Mouse (Mus musculus) liver, embryonic 14 days (tissue): ENCODE measurements around the gene Nrd1. TPM values are rescaled to one million over a fixed set of nuclear protein-coding genes. Genes with fewer than 3 reads are reported as not detected.

Experiments
- polyA plus RNA-seq: library from polyadenylated mRNA; depleted of rRNA; stranded (reverse); fragments of >200 nt; gene quantifications from 2 replicates; pipeline ENCODE4 v1.2.3, GENCODE M21; 2012; rRNA removed

Gene Nrd1
- polyA plus RNA-seq: 36.4 and 42.9 TPM in 2 replicates

DNA sequence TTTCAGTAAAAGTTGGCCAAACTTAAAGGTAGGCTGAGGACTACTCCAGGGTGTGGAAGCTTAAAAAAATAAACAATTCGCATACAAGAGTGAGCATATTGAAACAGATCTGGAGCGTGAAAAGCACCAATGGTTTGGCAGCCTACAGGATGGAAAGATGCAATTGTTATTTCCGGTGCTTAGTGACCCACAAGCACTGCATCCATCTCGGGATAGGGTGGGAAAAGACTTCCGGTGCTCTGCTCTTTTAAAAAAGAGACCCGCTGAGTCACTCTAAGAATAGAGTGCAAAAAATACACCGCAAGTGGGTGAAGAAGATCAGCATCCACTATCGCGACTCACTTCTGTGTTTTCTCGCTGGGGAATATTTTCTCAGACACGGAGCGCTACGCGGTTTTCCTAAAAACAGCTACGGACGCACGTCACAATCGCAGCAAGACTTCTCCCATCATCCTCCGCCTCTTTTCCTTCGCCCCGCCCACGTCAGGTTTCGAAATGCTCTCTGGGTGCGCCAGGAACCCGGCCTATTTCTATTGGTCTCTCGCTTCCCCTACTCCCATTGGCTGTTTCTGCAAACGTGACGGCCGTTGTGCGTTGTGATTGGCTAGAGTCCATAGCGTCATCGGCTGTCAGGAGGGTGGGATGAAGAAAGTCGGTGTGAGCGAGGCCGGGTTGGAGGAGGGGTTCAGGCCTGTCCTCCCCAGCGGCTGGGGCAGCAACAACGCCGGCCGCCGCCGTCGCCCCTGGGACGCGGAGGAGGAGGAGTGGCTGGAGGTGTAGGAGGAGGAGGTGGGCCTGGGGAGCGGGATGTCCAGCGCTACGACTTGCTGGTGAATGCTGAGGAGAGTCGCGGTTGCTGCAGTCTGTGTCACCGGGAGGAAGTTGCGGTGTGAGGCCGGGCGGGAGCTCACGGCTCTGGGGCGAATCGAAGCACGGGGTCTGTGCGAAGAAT is at the start of gene Nrd1:
Nrd1 (plus strand) TSS at position 657 of the 952 bp plus-strand sequence.

Other genes with a start within 250 kb of the Nrd1 start
- gene Zfyve9, start 219.9 kb upstream of the Nrd1 start, polyA plus RNA-seq: 0.61 and 0.63 TPM in 2 replicates
- gene Btf3l4, start 167.0 kb upstream of the Nrd1 start, polyA plus RNA-seq: 25.6 and 26.4 TPM in 2 replicates
- gene Txndc12, start 166.1 kb upstream of the Nrd1 start, polyA plus RNA-seq: 11.6 and 14.5 TPM in 2 replicates
- gene Kti12, start 152.9 kb upstream of the Nrd1 start, polyA plus RNA-seq: 22.3 and 26.7 TPM in 2 replicates
- 0.03 TPM in 1 of 2 replicates, not detected in the other for gene A730015C16Rik, start 152.0 kb upstream of the Nrd1 start, polyA plus RNA-seq
- 0.94 and 1.1 TPM in 2 replicates for gene Rab3b, start 121.6 kb upstream of the Nrd1 start, polyA plus RNA-seq
- 20.6 and 20.8 TPM in 2 replicates for gene Osbpl9, start 201.6 kb downstream of the Nrd1 start, polyA plus RNA-seq
- 0.03 and 0.06 TPM in 2 replicates for gene Calr4, start 233.8 kb downstream of the Nrd1 start, polyA plus RNA-seq